8 mouse cellular contexts compared by ENCODE assay signal in genomic region chr16:63856658-63857552, GRCm38 (mm10). TPM values are rescaled to one million over a fixed set of nuclear protein-coding genes. Genes with fewer than 3 reads are reported as not detected.
DNase-seq lines count a peak whose midpoint lies in the region; ATAC-seq and TF ChIP-seq lines count a peak whose summit lies in the region.

No protein-coding gene starts in this region.

- no peaks in the 10 kb centered on the region for H3K9me3 ChIP-seq in embryonic facial prominence, embryonic 11.5 days (replicated peaks; ENCODE audit: control insufficient read depth, low read length)
- no peaks in the 10 kb centered on the region for H3K9me3 ChIP-seq in intestine, postnatal 0 days (ENCODE audit: control insufficient read depth)
- H3K9me3 ChIP-seq in midbrain, embryonic 10.5 days (replicated peaks), result no peaks in the 10 kb centered on the region

- no peak for TF ChIP-seq POLR2A in small intestine, adult 2 months (IDR thresholded peaks at IDR 0.05; ENCODE audit: low read depth, low read length)

- ATAC-seq in embryonic facial prominence, embryonic 11.5 days (replicated peaks; ENCODE audit: insufficient number of reproducible peaks, low FRiP score, low TSS enrichment, low read depth), result peak; percentile 92
- ATAC-seq in intestine, postnatal 0 days, result peak; percentile 75

- DNase-seq in layer of hippocampus, adult 11-12 months (ENCODE audit: low spot score), result peak; percentile 72
- no peak for DNase-seq in layer of hippocampus, adult 9-10 months (ENCODE audit: low spot score)
- peak; percentile 89 for DNase-seq in embryonic facial prominence, embryonic 11.5 days (ENCODE audit: low spot score)
- DNase-seq in heart, adult 18-20 months, result peak; percentile 43 to 68
- peak; percentile 84 for DNase-seq in left cerebral cortex, postnatal 36 days (ENCODE audit: low spot score in 2 of 2)
- DNase-seq in midbrain, embryonic 10.5 days (ENCODE audit: low spot score), result peak; percentile 84

- H3K27ac ChIP-seq in embryonic facial prominence, embryonic 11.5 days (replicated peaks; ENCODE audit: low read depth, low read length), result peak overlapping the region; percentile 65
- H3K27ac ChIP-seq in intestine, postnatal 0 days (ENCODE audit: low read depth, low read length), result no peak overlapping the region
- H3K27ac ChIP-seq in midbrain, embryonic 10.5 days (replicated peaks), result peak overlapping the region; percentile 88
- H3K27ac ChIP-seq in small intestine, adult 2 months (ENCODE audit: insufficient read depth, low read depth, low read length), result no peak overlapping the region

- H3K4me1 ChIP-seq in embryonic facial prominence, embryonic 11.5 days (ENCODE audit: control insufficient read depth, insufficient read depth, low read length), result no peaks in the 10 kb centered on the region
- no peaks in the 10 kb centered on the region for H3K4me1 ChIP-seq in intestine, postnatal 0 days (replicated peaks; ENCODE audit: control insufficient read depth, insufficient read depth, low read length)
- H3K4me1 ChIP-seq in midbrain, embryonic 10.5 days, result peaks cover 19% of the 10 kb centered on the region
- H3K4me1 ChIP-seq in small intestine, adult 2 months (ENCODE audit: control insufficient read depth, insufficient read depth, insufficient read length, low read length), result no peaks in the 10 kb centered on the region

- no peaks in the 10 kb centered on the region for H3K36me3 ChIP-seq in embryonic facial prominence, embryonic 11.5 days (replicated peaks; ENCODE audit: control insufficient read depth, insufficient read depth, low read depth, low read length)
- H3K36me3 ChIP-seq in intestine, postnatal 0 days (ENCODE audit: control insufficient read depth, insufficient read depth), result no peaks in the 10 kb centered on the region
- H3K36me3 ChIP-seq in midbrain, embryonic 10.5 days, result no peaks in the 10 kb centered on the region
- H3K36me3 ChIP-seq in small intestine, adult 2 months (ENCODE audit: control insufficient read depth, insufficient read depth, low read length), result no peaks in the 10 kb centered on the region

- H3K9ac ChIP-seq in embryonic facial prominence, embryonic 11.5 days (replicated peaks; ENCODE audit: low read length), result peak overlapping the region; percentile 68
- H3K9ac ChIP-seq in intestine, postnatal 0 days (ENCODE audit: low read depth, low read length), result peak overlapping the region; percentile 41

- H3K4me3 ChIP-seq in embryonic facial prominence, embryonic 11.5 days (ENCODE audit: low read depth, low read length), result peak overlapping the region; percentile 50
- H3K4me3 ChIP-seq in intestine, postnatal 0 days (ENCODE audit: low read depth, low read length), result peak overlapping the region; percentile 47
- H3K4me3 ChIP-seq in midbrain, embryonic 10.5 days, result peak overlapping the region; percentile 70
- H3K4me3 ChIP-seq in small intestine, adult 2 months (ENCODE audit: low read depth, low read length), result peak overlapping the region; percentile 56

- peak overlapping the region; percentile 77 for H3K4me2 ChIP-seq in embryonic facial prominence, embryonic 11.5 days (ENCODE audit: low read depth, low read length)
- peak overlapping the region; percentile 94 for H3K4me2 ChIP-seq in intestine, postnatal 0 days (replicated peaks; ENCODE audit: low read depth)

- peak; percentile 86 for TF ChIP-seq CTCF in intestine, postnatal 0 days (IDR thresholded peaks at IDR 0.05; ENCODE audit: low read depth)
- TF ChIP-seq CTCF in small intestine, adult 2 months (IDR thresholded peaks at IDR 0.05; ENCODE audit: extremely low read depth, insufficient read length, insufficient replicate concordance, low read depth, low read length), result peak; percentile 18; the same call in 1 of the 2 replicates

- no peaks in the 10 kb centered on the region for H3K27me3 ChIP-seq in embryonic facial prominence, embryonic 11.5 days (ENCODE audit: control insufficient read depth, insufficient read depth, low read length)
- no peaks in the 10 kb centered on the region for H3K27me3 ChIP-seq in intestine, postnatal 0 days (replicated peaks; ENCODE audit: control insufficient read depth, insufficient read depth, low read length)
- peaks cover 46% of the 10 kb centered on the region for H3K27me3 ChIP-seq in midbrain, embryonic 10.5 days (ENCODE audit: low read depth, poor library complexity, severe bottlenecking)
- H3K27me3 ChIP-seq in small intestine, adult 2 months (ENCODE audit: control insufficient read depth, insufficient read depth, low read length), result no peaks in the 10 kb centered on the region

- intact Hi-C loops in left cerebral cortex, postnatal 36 days (cut with DNase I), result loop anchor here (5.0 to 10.0 kb wide), 2 partner anchors 865 to 912 kb away; no protein-coding TSS in a partner anchor

- under 1% methylated on average over 33 of the region's 33 CpGs for WGBS in embryonic facial prominence, embryonic 11.5 days
- 2% methylated on average over 33 of the region's 33 CpGs for WGBS in intestine, postnatal 0 days
- WGBS in midbrain, embryonic 10.5 days, result 2% methylated on average over 33 of the region's 33 CpGs
- WGBS in small intestine, adult 2 months, result 3% methylated on average over 33 of the region's 33 CpGs

RNA-seq across cellular contexts. Expression of gene Epha3, which starts 7.1 kb away (rescaled TPM):
- 45.9 and 51.5 TPM in 2 replicates for polyA plus RNA-seq in embryonic facial prominence, embryonic 11.5 days (2014; fragmentation: Nextera tagmentation; extraction: Ambion mirVana)
- total RNA-seq in heart, adult 18-20 months (2021), result 1 to 10 TPM in 1 of 2 experiments, under 1 TPM in 1; 0.37 to 1.3 TPM
- polyA plus RNA-seq in intestine, postnatal 0 days (2015; fragmentation: Nextera tagmentation; extraction: Ambion mirVana), result 2.3 and 3.0 TPM in 2 replicates
- total RNA-seq in left cerebral cortex, postnatal 36 days (2021), result 10 to 100 TPM; 11.7 to 14.6 TPM
- 26.7 and 34.6 TPM in 2 replicates for polyA plus RNA-seq in midbrain, embryonic 10.5 days (2016; fragmentation: Nextera tagmentation; extraction: Ambion mirVana)
- 0.05 and 0.13 TPM in 2 replicates for polyA plus RNA-seq in small intestine, adult 2 months (2012; rRNA removed)

Comparison
In these comparisons a context has a peak if more than half of its experiments do, and no peak if none do; other contexts are left out.
1. H3K27ac ChIP-seq: peak in embryonic facial prominence, embryonic 11.5 days (single experiment) and midbrain, embryonic 10.5 days (single experiment); none in intestine, postnatal 0 days (single experiment) and small intestine, adult 2 months (single experiment).
2. Peak in every context shown above with its lines, with median percentiles within 50 percentile points of each other: H3K4me3 ChIP-seq.